Mouse (Mus musculus): ENCODE measurements around the gene Hspg2. TPM values are rescaled to one million over a fixed set of nuclear protein-coding genes. Genes with fewer than 3 reads are reported as not detected.
A peak's percentile ranks its signal among the peaks of the same experiment; 100 is the strongest.

The Hspg2 gene
- polyA plus RNA-seq, 1 experiment from 2014 or later = 58.1 TPM

GRCm38 (mm10) chr4:137597098-137597630, 128.6 kb downstream of the Hspg2 start:
- H3K9me3 ChIP-seq (ENCODE audit: low read depth, low read length) = no peaks in the 10 kb centered on the region
- no peak for TF ChIP-seq CTCF (IDR thresholded peaks at IDR 0.05; ENCODE audit: low read depth)
- WGBS = 87% methylated on average over 4 of the region's 4 CpGs
- no peak overlapping the region for H3K4me3 ChIP-seq (ENCODE audit: low read depth, low read length)
- H3K9ac ChIP-seq = no peak overlapping the region
- no peak overlapping the region for H3K4me2 ChIP-seq
- peaks cover 10% of the 10 kb centered on the region for H3K4me1 ChIP-seq (ENCODE audit: insufficient read depth)
- no peak overlapping the region for H3K27ac ChIP-seq (ENCODE audit: low read depth)
- H3K36me3 ChIP-seq (ENCODE audit: insufficient read depth) = 0 out of 2 replicates have a peak, but pooled peaks cover 2% of the 10 kb centered on the region
- H3K27me3 ChIP-seq (ENCODE audit: insufficient read depth, low read length) = no peaks in the 10 kb centered on the region
- DNase-seq (no peak), ATAC-seq (ENCODE audit: insufficient read depth) (no peak)

GRCm38 (mm10) chr4:137598577-137598976, 130.0 kb downstream of the Hspg2 start:
- no peak for TF ChIP-seq CTCF (IDR thresholded peaks at IDR 0.05; ENCODE audit: low read depth)
- no peak overlapping the region for H3K9ac ChIP-seq
- no peak overlapping the region for H3K4me2 ChIP-seq
- no peaks in the 10 kb centered on the region for H3K27me3 ChIP-seq (ENCODE audit: insufficient read depth, low read length)
- H3K27ac ChIP-seq (ENCODE audit: low read depth) = no peak overlapping the region
- 0 out of 2 replicates have a peak, but pooled peaks cover 2% of the 10 kb centered on the region for H3K36me3 ChIP-seq (ENCODE audit: insufficient read depth)
- H3K9me3 ChIP-seq (ENCODE audit: low read depth, low read length) = no peaks in the 10 kb centered on the region
- H3K4me3 ChIP-seq (ENCODE audit: low read depth, low read length) = no peak overlapping the region
- ATAC-seq (ENCODE audit: insufficient read depth) = no peak
- WGBS = 81% methylated on average over 5 of the region's 5 CpGs
- H3K4me1 ChIP-seq (ENCODE audit: insufficient read depth) = peaks cover 10% of the 10 kb centered on the region
- DNase-seq = no peak

DNA sequence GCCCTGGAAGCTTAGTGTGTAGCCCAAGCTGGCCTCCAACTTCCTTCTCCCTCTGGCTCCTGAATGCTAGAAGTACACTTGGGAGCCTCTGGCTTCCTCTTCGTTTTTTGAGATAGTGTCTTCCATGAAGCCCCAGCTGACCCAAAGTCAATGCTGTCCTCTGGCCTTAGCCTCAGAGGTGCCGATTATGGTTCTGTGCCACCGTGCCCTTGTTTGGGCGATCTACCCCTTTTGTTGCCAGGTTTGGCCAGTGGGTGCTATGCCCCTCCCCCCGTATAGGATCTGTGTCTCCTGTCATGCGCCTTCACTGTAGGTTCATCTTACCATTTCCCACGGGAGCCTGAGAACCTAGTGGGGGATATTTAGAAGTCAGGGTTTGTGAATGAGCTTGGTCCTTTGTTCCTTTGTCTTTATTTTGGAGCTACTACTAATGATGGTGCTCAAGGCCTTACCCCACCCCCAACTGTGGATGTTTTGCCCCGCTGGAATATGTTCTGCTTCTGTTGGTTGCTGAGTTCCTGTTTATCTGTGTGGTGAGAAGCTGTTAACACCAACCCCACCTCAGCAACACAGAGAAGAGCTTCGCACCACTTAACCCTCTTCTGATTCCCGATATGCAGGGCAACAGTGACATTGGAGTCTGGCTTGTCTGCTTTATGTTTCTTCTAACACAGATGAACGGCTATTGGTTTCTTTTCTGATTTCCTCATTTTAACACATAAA, 135.0 kb downstream of the Hspg2 start:
- H3K36me3 ChIP-seq (ENCODE audit: insufficient read depth) = peaks cover 39% of the 10 kb centered on the region
- ATAC-seq (ENCODE audit: insufficient read depth) = no peak
- no peak for TF ChIP-seq CTCF (IDR thresholded peaks at IDR 0.05; ENCODE audit: low read depth)
- no peaks in the 10 kb centered on the region for H3K9me3 ChIP-seq (ENCODE audit: low read depth, low read length)
- H3K27ac ChIP-seq (ENCODE audit: low read depth) = no peak overlapping the region
- H3K4me2 ChIP-seq = no peak overlapping the region
- H3K9ac ChIP-seq = no peak overlapping the region
- no peaks in the 10 kb centered on the region for H3K27me3 ChIP-seq (ENCODE audit: insufficient read depth, low read length)
- DNase-seq = no peak
- H3K4me3 ChIP-seq (ENCODE audit: low read depth, low read length) = no peak overlapping the region
- WGBS = 73% methylated on average over 11 of the region's 11 CpGs
- H3K4me1 ChIP-seq (ENCODE audit: insufficient read depth) = no peaks in the 10 kb centered on the region

DNA sequence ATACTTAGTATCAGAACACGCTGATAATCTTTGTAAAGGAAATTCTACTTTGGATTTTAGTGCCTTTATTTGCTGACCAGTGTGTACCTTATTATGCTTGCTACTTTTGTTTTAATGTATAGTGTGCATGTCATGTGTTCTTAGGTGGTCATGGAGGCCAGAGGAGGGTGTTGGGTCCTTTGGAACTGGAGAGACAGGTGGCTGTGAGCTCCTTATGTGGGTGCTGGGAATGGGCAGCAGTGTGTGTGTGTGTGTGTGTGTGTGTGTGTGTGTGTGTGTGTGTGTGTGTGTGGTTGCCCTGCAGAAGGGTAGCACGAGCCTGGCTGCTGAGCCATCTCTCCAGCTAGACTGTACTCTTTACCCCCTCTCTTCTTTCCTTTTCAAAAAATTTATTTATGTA, 138.5 kb downstream of the Hspg2 start:
- Histone ChIP-seq H3K4me2 (no peak overlapping the region), H3K27me3 (ENCODE audit: insufficient read depth, low read length) (no peaks in the 10 kb centered on the region), H3K4me3 (ENCODE audit: low read depth, low read length) (no peak overlapping the region), H3K27ac (ENCODE audit: low read depth) (no peak overlapping the region), H3K9ac (no peak overlapping the region), H3K36me3 (ENCODE audit: insufficient read depth) (peaks cover 71% of the 10 kb centered on the region), H3K9me3 (ENCODE audit: low read depth, low read length) (no peaks in the 10 kb centered on the region), H3K4me1 (ENCODE audit: insufficient read depth) (no peaks in the 10 kb centered on the region)
- no peak for ATAC-seq (ENCODE audit: insufficient read depth)
- WGBS = 93% methylated on average over 2 of the region's 2 CpGs
- no peak for TF ChIP-seq CTCF (IDR thresholded peaks at IDR 0.05; ENCODE audit: low read depth)
- no peak for DNase-seq

DNA sequence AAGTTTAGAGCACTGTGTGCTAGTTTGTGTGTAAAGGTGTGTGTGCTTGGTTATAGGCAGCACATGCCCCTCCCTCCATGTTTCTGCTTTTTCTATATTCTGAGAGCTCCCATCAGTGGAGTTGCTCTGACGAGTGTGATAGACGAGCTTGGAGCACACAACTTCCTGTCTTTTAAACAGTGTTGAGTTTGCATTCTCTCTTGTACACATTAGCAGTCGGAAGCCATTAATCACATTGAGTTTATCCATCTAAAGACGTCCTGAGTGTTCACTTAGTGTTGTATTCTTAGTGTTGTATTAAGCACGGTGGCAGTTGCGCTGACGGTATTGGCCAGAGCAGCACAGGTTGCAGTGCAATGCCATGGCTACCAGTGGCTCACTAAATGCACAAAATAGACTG, 140.7 kb downstream of the Hspg2 start:
- Histone ChIP-seq H3K9me3 (ENCODE audit: low read depth, low read length) (no peaks in the 10 kb centered on the region), H3K9ac (no peak overlapping the region), H3K27ac (ENCODE audit: low read depth) (no peak overlapping the region), H3K4me1 (ENCODE audit: insufficient read depth) (no peaks in the 10 kb centered on the region), H3K27me3 (ENCODE audit: insufficient read depth, low read length) (no peaks in the 10 kb centered on the region), H3K4me2 (no peak overlapping the region), H3K4me3 (ENCODE audit: low read depth, low read length) (no peak overlapping the region), H3K36me3 (ENCODE audit: insufficient read depth) (peaks cover 93% of the 10 kb centered on the region)
- 37% methylated on average over 7 of the region's 7 CpGs for WGBS
- ATAC-seq (ENCODE audit: insufficient read depth) (no peak; the same call in 1 of the 2 replicates), DNase-seq (peak; percentile 54)
- no peak for TF ChIP-seq CTCF (IDR thresholded peaks at IDR 0.05; ENCODE audit: low read depth)

DNA sequence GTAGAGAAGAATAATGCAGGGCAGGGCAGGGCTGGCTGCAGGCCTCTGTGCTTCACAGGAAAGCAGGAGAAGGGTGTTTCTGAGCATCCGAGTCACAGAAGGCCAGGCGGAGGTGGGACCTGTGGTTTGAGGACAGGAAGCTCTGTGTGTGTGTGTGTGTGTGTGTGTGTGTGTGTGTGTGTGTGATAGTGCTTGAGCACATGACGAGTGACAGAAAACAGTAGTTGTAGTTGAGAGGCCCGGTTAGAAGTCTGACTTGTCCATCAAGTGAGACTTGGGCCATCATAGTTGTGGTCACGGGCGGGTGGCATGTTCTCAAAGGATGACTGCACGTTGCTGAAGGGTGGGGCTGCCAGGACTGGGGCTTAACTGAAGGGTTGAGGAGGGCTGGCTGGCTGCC, 141.1 kb downstream of the Hspg2 start:
- WGBS = 73% methylated on average over 7 of the region's 7 CpGs
- DNase-seq (no peak), ATAC-seq (ENCODE audit: insufficient read depth) (no peak)
- TF ChIP-seq CTCF (IDR thresholded peaks at IDR 0.05; ENCODE audit: low read depth) = no peak
- H3K4me2 ChIP-seq = no peak overlapping the region
- H3K9me3 ChIP-seq (ENCODE audit: low read depth, low read length) = no peaks in the 10 kb centered on the region
- H3K4me3 ChIP-seq (ENCODE audit: low read depth, low read length) = no peak overlapping the region
- no peaks in the 10 kb centered on the region for H3K4me1 ChIP-seq (ENCODE audit: insufficient read depth)
- no peak overlapping the region for H3K27ac ChIP-seq (ENCODE audit: low read depth)
- H3K9ac ChIP-seq = no peak overlapping the region
- H3K27me3 ChIP-seq (ENCODE audit: insufficient read depth, low read length) = no peaks in the 10 kb centered on the region
- H3K36me3 ChIP-seq (ENCODE audit: insufficient read depth) = peaks cover 95% of the 10 kb centered on the region

GRCm38 (mm10) chr4:137610256-137610655, 141.7 kb downstream of the Hspg2 start:
- no peak overlapping the region for H3K9ac ChIP-seq
- no peak overlapping the region for H3K4me3 ChIP-seq (ENCODE audit: low read depth, low read length)
- H3K4me2 ChIP-seq = no peak overlapping the region
- no peak for TF ChIP-seq CTCF (IDR thresholded peaks at IDR 0.05; ENCODE audit: low read depth)
- H3K9me3 ChIP-seq (ENCODE audit: low read depth, low read length) = no peaks in the 10 kb centered on the region
- H3K4me1 ChIP-seq (ENCODE audit: insufficient read depth) = no peaks in the 10 kb centered on the region
- H3K27ac ChIP-seq (ENCODE audit: low read depth) = no peak overlapping the region
- DNase-seq = no peak
- no peak for ATAC-seq (ENCODE audit: insufficient read depth)
- 59% methylated on average over 15 of the region's 15 CpGs for WGBS
- H3K27me3 ChIP-seq (ENCODE audit: insufficient read depth, low read length) = no peaks in the 10 kb centered on the region
- H3K36me3 ChIP-seq (ENCODE audit: insufficient read depth) = peaks cover 94% of the 10 kb centered on the region

Small RNA genes within 50 kb of the gene (microRNA-seq; reads per million reads assigned to microRNA genes)
- gene Mir7018 (ENCODE audit: borderline number of aligned reads) = 2.9 reads per million, percentile 7 among the genes with 10 or more reads in this experiment

Other genes with a start within 250 kb of the Hspg2 start
- gene Wnt4, start 191.3 kb upstream of the Hspg2 start, polyA plus RNA-seq (2014; fragmentation: Nextera tagmentation; extraction: Ambion mirVana) = 1.2 and 1.3 TPM in 2 replicates
- gene Cdc42, start 111.0 kb upstream of the Hspg2 start, polyA plus RNA-seq (2014; fragmentation: Nextera tagmentation; extraction: Ambion mirVana) = 690 and 693 TPM in 2 replicates
- not detected in 2 replicates for gene Cela3a, start 59.0 kb upstream of the Hspg2 start, polyA plus RNA-seq (2014; fragmentation: Nextera tagmentation; extraction: Ambion mirVana)
- not detected in 2 replicates for gene Cela3b, start 38.2 kb upstream of the Hspg2 start, polyA plus RNA-seq (2014; fragmentation: Nextera tagmentation; extraction: Ambion mirVana)
- not detected in 2 replicates for gene 1700013G24Rik, start 15.5 kb upstream of the Hspg2 start, polyA plus RNA-seq (2014; fragmentation: Nextera tagmentation; extraction: Ambion mirVana)
- not detected in 2 replicates for gene Ldlrad2, start 105.8 kb downstream of the Hspg2 start, polyA plus RNA-seq (2014; fragmentation: Nextera tagmentation; extraction: Ambion mirVana)
- gene Usp48, start 125.0 kb downstream of the Hspg2 start, polyA plus RNA-seq (2014; fragmentation: Nextera tagmentation; extraction: Ambion mirVana) = 74.2 and 76.0 TPM in 2 replicates
- gene Rap1gap, start 196.0 kb downstream of the Hspg2 start, polyA plus RNA-seq (2014; fragmentation: Nextera tagmentation; extraction: Ambion mirVana) = 7.0 and 8.4 TPM in 2 replicates